Mouse (Mus musculus) retina, postnatal 7 days (tissue): ENCODE measurements around the gene Ifih1.

Experiments
- DNase-seq: peaks from one replicate; pipeline ENCODE4 v3.0.0-alpha.2; 2012; ENCODE audit warnings: low read depth, low spot score

The Ifih1 gene

GRCm38 (mm10) chr2:62646014-62646645, at the start of gene Ifih1:
Ifih1 (minus strand) TSS chr2:62646255.
- no peak for DNase-seq

- no peak for DNase-seq
Measured at GRCm38 (mm10) chr2:62685934-62686333, 39.9 kb upstream of the Ifih1 start.

- no peak for DNase-seq
Measured at GRCm38 (mm10) chr2:62684989-62685595, 39.0 kb upstream of the Ifih1 start.

- DNase-seq, result no peak
Measured at GRCm38 (mm10) chr2:62681667-62682066, 35.6 kb upstream of the Ifih1 start.

GRCm38 (mm10) chr2:62672788-62673187, 26.7 kb upstream of the Ifih1 start:
- no peak for DNase-seq

GRCm38 (mm10) chr2:62670767-62671166, 24.7 kb upstream of the Ifih1 start:
- DNase-seq, result no peak

- DNase-seq, result no peak
Measured at GRCm38 (mm10) chr2:62670301-62670700, 24.2 kb upstream of the Ifih1 start.

- no peak for DNase-seq
Measured at GRCm38 (mm10) chr2:62669848-62670247, 23.8 kb upstream of the Ifih1 start.

GRCm38 (mm10) chr2:62665536-62665935, 19.5 kb upstream of the Ifih1 start:
- no peak for DNase-seq

- no peak for DNase-seq
Measured at GRCm38 (mm10) chr2:62664839-62665238, 18.8 kb upstream of the Ifih1 start.

GRCm38 (mm10) chr2:62664135-62664670, 18.1 kb upstream of the Ifih1 start, which contains the start of gene Gca:
Gca (plus strand) TSS chr2:62664285.
- peak; percentile 70 for DNase-seq

GRCm38 (mm10) chr2:62662560-62662959, 16.5 kb upstream of the Ifih1 start:
- DNase-seq, result no peak

- no peak for DNase-seq
Measured at GRCm38 (mm10) chr2:62660565-62660964, 14.5 kb upstream of the Ifih1 start.

GRCm38 (mm10) chr2:62656072-62656471, 10.0 kb upstream of the Ifih1 start:
- no peak for DNase-seq

GRCm38 (mm10) chr2:62654519-62655338, 8.7 kb upstream of the Ifih1 start:
- peak; percentile 58 for DNase-seq

- DNase-seq, result no peak
Measured at GRCm38 (mm10) chr2:62652466-62652865, 6.4 kb upstream of the Ifih1 start.

- no peak for DNase-seq
Measured at GRCm38 (mm10) chr2:62651890-62652289, 5.8 kb upstream of the Ifih1 start.

- DNase-seq, result no peak
Measured at GRCm38 (mm10) chr2:62646671-62647289, 725 bp upstream of the Ifih1 start.

GRCm38 (mm10) chr2:62645475-62645874, 580 bp downstream of the Ifih1 start:
- no peak for DNase-seq

GRCm38 (mm10) chr2:62644891-62645290, 1.2 kb downstream of the Ifih1 start:
- DNase-seq, result no peak

GRCm38 (mm10) chr2:62643405-62644305, 2.4 kb downstream of the Ifih1 start:
- no peak for DNase-seq
